Mouse (Mus musculus) heart, postnatal 0 days (tissue): Measurements from ENCODE around the gene Cmah. TPM values are rescaled to one million over a fixed set of nuclear protein-coding genes. Genes with fewer than 3 reads are reported as not detected.
"Not testable (repeated sequence)": the region's sequence is repeated elsewhere in the genome, so short reads cannot be mapped to it uniquely, and the experiment has no call there.

Experiments
- ATAC-seq: fragments of 200-750 bp; cut with Nextera tagmentation; 2 replicates; pipeline ENCODE4 v1.8.0; 2017; ENCODE audit warnings: low read depth, moderate number of reproducible peaks, moderate library complexity; ENCODE audit not compliant: insufficient read depth
- DNase-seq: peaks from one replicate; pipeline ENCODE4 v3.0.0-alpha.2; 2016; ENCODE audit warnings: low spot score
- H3K27ac ChIP-seq: fragments of 300-500 bp; sonication (generic); 2 replicates; pipeline ENCODE4 v1.5.1; 2014; ENCODE audit warnings: low read depth, mild to moderate bottlenecking
- H3K27me3 ChIP-seq: fragments of 300-500 bp; sonication (generic); 2 replicates; pipeline ENCODE4 v1.6.1; 2014; ENCODE audit warnings: low read length, mixed read lengths; ENCODE audit not compliant: control insufficient read depth, insufficient read depth
- H3K36me3 ChIP-seq: fragments of 300-500 bp; sonication (generic); replicated peaks from 2 replicates; pipeline ENCODE4 v1.6.1; 2014; ENCODE audit warnings: low read length, mixed read lengths; ENCODE audit not compliant: control insufficient read depth, insufficient read depth
- H3K4me1 ChIP-seq: fragments of 300-500 bp; sonication (generic); 2 replicates; pipeline ENCODE4 v1.6.1; 2014; ENCODE audit warnings: antibody characterized with exemption; ENCODE audit not compliant: control insufficient read depth, insufficient read depth
- H3K4me2 ChIP-seq: fragments of 300-500 bp; sonication (generic); 2 replicates; pipeline ENCODE4 v1.6.1; 2014; ENCODE audit warnings: low read depth, mild to moderate bottlenecking, low read length, moderate library complexity
- H3K4me3 ChIP-seq: fragments of 300-500 bp; sonication (generic); 2 replicates; pipeline ENCODE4 v1.5.1; 2014; ENCODE audit warnings: low read depth, low read length
- H3K9ac ChIP-seq: fragments of 300-500 bp; sonication (generic); replicated peaks from 2 replicates; pipeline ENCODE4 v1.6.1; 2014; ENCODE audit warnings: low read depth, low read length, mixed read lengths
- H3K9me3 ChIP-seq: fragments of 300-500 bp; sonication (generic); replicated peaks from 2 replicates; pipeline ENCODE4 v1.6.1; 2016; ENCODE audit warnings: low read length; ENCODE audit not compliant: control insufficient read depth
- CTCF ChIP-seq: IDR thresholded peaks from 2 replicates; pipeline ENCODE4 v1.5.1; 2016; ENCODE audit warnings: antibody characterized with exemption, control low read depth, low read depth
- EP300 ChIP-seq: IDR thresholded peaks from 2 replicates; pipeline ENCODE4 v1.6.1; 2016; ENCODE audit warnings: antibody characterized with exemption, low read depth
- WGBS: fragments of 180-500 bp; shearing (Covaris S2); extraction: QIAGEN DNeasy Blood & Tissue Kit; methylation state at CpG from one replicate; pipeline ENCODE4 v1.1.7; 2014; 5-methylcytosine and 5-hydroxymethylcytosine counted together
- polyA plus RNA-seq: library from polyadenylated mRNA; unstranded; fragments of >200 nt; fragmentation: Nextera tagmentation; extraction: Ambion mirVana; gene quantifications from 2 replicates; pipeline ENCODE4 v1.2.1, GENCODE M21; 2015
- total RNA-seq: library from RNA; depleted of rRNA; stranded (reverse); fragments of >200 nt; gene quantifications from 2 replicates; pipeline ENCODE4 v1.2.3, GENCODE M21; 2014; ENCODE audit warnings: low replicate concordance

Cmah gene
- total and polyA plus RNA-seq, 2 experiments from 2014 or later = 0.15 TPM; not detected in 1

- Histone ChIP-seq H3K36me3 (no peaks in the 10 kb centered on the region), H3K9ac (no peak overlapping the region), H3K27me3 (no peaks in the 10 kb centered on the region), H3K27ac (no peak overlapping the region), H3K4me1 (peaks cover 8% of the 10 kb centered on the region; the same call in 1 of the 2 replicates), H3K9me3 (no peaks in the 10 kb centered on the region), H3K4me2 (no peak overlapping the region), H3K4me3 (no peak overlapping the region)
- ATAC-seq (no peak), DNase-seq (no peak)
- WGBS = 80% methylated on average over 4 of the region's 4 CpGs
- TF ChIP-seq CTCF (no peak), EP300 (no peak)
These were observed 14.9 kb downstream of the Cmah start for GRCm38 (mm10) chr13:24342091-24342490.

DNA sequence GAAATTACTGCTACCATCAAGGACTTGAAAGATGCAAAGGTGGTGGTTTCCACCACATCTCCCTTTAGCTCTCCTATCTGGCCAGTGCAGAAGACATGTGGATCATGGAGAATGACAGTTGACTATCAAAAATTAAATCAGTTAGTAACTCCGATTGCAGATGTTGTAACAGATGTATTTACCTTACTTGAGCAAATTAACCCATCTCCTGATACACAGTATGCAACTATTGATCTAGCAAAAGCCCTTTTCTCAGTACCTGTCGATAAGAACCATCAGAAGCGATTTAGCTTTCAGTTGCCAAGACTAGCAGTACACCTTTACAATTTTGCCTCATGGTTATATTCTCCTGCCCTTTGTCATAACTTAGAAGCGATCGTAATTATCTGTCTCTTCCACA lies 25.8 kb downstream of the Cmah start:
- no peaks in the 10 kb centered on the region for H3K4me1 ChIP-seq
- 89% methylated on average over 5 of the region's 5 CpGs for WGBS
- TF ChIP-seq CTCF (no peak), EP300 (no peak)
- H3K36me3 ChIP-seq = no peaks in the 10 kb centered on the region
- no peak overlapping the region for H3K27ac ChIP-seq
- ATAC-seq (no peak), DNase-seq (no peak)
- H3K9ac ChIP-seq = no peak overlapping the region
- no peak overlapping the region for H3K4me3 ChIP-seq
- peaks cover 5% of the 10 kb centered on the region; the same call in 1 of the 2 replicates for H3K9me3 ChIP-seq
- no peak overlapping the region for H3K4me2 ChIP-seq
- no peaks in the 10 kb centered on the region for H3K27me3 ChIP-seq

DNA sequence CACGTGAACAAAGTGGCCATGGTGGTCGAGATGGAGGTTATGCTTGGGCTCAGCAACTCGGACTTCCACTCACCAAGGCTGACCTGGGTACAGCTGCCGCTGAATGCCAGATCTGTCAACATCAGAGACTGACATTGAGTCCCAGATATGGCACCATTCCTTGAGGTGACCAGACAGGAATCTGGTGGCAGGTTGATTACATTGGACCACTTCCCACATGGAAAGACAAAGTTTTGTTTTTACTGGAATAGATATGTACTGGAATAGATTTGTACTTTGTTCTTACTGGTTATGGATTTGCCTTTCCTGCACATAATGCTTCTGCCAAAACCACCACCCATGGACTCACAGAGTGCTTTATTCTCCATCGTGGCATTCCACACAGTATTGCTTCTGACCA lies 27.5 kb downstream of the Cmah start:
- TF ChIP-seq EP300 (no peak), CTCF (no peak)
- no peak for ATAC-seq

DNA sequence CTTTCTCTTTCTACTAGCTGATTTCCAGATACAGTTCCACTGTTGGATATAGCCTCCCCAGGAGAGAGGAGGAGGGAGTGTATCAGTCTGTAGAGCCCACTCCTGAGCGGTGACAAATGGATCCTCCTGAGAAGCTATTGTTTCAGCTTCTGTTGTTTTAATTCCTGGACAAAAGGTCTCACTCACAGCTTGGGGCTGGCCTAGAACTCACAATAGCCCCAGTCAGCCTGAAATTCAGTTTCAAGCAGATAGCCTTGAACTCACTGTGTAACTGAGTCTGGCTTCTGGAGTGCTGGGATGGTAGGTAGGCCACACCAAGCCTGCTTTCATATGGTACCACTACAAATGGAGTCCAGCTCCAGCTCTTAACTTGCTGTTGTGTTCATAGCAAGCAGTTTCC lies 32.0 kb downstream of the Cmah start:
- Histone ChIP-seq H3K4me2 (no peak overlapping the region), H3K4me1 (no peaks in the 10 kb centered on the region), H3K27ac (no peak overlapping the region), H3K4me3 (no peak overlapping the region), H3K36me3 (no peaks in the 10 kb centered on the region), H3K27me3 (no peaks in the 10 kb centered on the region), H3K9ac (no peak overlapping the region), H3K9me3 (no peaks in the 10 kb centered on the region)
- WGBS = 79% methylated on average over 1 of the region's 1 CpGs
- no peak for DNase-seq
- ATAC-seq = no peak
- TF ChIP-seq CTCF = no peak
- no peak for TF ChIP-seq EP300

More for the DNA sequence above, 27.5 kb downstream of the Cmah start:
- Histone ChIP-seq H3K36me3 (no peaks in the 10 kb centered on the region), H3K4me2 (no peak overlapping the region), H3K27ac (no peak overlapping the region), H3K4me1 (no peaks in the 10 kb centered on the region), H3K4me3 (no peak overlapping the region), H3K9me3 (peaks cover 5% of the 10 kb centered on the region; the same call in 1 of the 2 replicates), H3K27me3 (no peaks in the 10 kb centered on the region), H3K9ac (no peak overlapping the region)
- no peak for DNase-seq
- 70% methylated on average over 5 of the region's 5 CpGs for WGBS

GRCm38 (mm10) chr13:24365191-24365590 lies 38.0 kb downstream of the Cmah start:
- Histone ChIP-seq H3K9me3 (no peaks in the 10 kb centered on the region), H3K4me1 (no peaks in the 10 kb centered on the region), H3K36me3 (no peaks in the 10 kb centered on the region), H3K27me3 (no peaks in the 10 kb centered on the region), H3K4me2 (no peak overlapping the region), H3K4me3 (no peak overlapping the region), H3K9ac (no peak overlapping the region), H3K27ac (no peak overlapping the region)
- DNase-seq = no peak
- 88% methylated on average over 6 of the region's 6 CpGs for WGBS
- no peak for ATAC-seq
- no peak for TF ChIP-seq CTCF
- TF ChIP-seq EP300 = no peak

DNA sequence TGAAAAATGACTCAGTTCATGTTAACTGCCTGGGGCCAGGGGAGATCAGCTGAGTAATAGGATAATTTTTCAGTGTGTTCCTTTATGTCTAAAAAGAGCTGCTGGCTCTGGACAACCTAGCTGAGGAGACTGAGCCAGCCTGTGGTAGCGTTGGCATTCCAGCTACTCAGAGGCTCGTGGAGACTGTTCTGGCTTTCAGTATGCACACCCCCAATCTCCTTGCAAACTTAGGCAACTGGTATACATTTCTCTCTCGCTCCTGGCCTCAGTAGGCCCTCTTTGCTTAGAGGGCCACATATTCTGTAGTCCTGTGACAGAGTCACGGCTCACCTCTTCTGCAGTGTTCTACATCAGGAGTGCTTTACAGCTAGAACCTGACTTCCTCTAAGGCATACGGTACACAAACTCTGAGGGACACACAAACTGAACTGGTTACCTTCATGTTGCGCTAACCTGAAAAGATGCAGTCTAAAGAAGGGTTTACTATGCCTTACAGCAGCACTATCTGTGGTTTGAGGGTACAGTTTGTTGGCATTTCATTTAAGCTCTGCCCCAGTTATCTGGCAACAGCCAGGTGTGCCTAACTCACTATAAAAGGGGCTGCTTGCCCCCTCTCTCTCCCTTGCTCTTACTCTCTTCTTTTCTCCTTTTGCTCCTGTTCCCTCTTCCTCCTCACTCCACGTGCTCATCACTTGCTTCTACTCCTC lies 45.8 kb downstream of the Cmah start:
- Histone ChIP-seq H3K9me3 (no peaks in the 10 kb centered on the region), H3K36me3 (no peaks in the 10 kb centered on the region), H3K4me2 (no peak overlapping the region), H3K27me3 (no peaks in the 10 kb centered on the region), H3K27ac (peak overlapping the region; percentile 54; the same call in 1 of the 2 replicates), H3K9ac (no peak overlapping the region), H3K4me1 (peaks cover 9% of the 10 kb centered on the region; the same call in 1 of the 2 replicates), H3K4me3 (no peak overlapping the region)
- TF ChIP-seq CTCF (no peak), EP300 (no peak)
- 82% methylated on average over 7 of the region's 7 CpGs for WGBS
- ATAC-seq (no peak), DNase-seq (no peak)

- ATAC-seq, H3K9me3 ChIP-seq, H3K36me3 ChIP-seq, DNase-seq, H3K9ac ChIP-seq, H3K27me3 ChIP-seq, H3K4me2 ChIP-seq, H3K4me1 ChIP-seq, H3K4me3 ChIP-seq: not testable (repeated sequence)
- WGBS = 76% methylated on average over 6 of the region's 6 CpGs
- H3K27ac ChIP-seq = peak overlapping the region; percentile 58; the same call in 1 of the 2 replicates
These were observed 47.4 kb downstream of the Cmah start for GRCm38 (mm10) chr13:24374606-24375005.
